Mouse (Mus musculus) erythroblast, embryonic 14.5 days (primary cell): ENCODE measurements around the gene Cyp2j6. TPM values are rescaled to one million over a fixed set of nuclear protein-coding genes. Genes with fewer than 3 reads are reported as not detected.

Source experiments
- H3K27me3 ChIP-seq: 2 replicates; pipeline ENCODE4 v1.6.1; 2012; ENCODE audit warnings: inconsistent platforms; ENCODE audit not compliant: control insufficient read depth
- H3K36me3 ChIP-seq: 2 replicates; pipeline ENCODE4 v1.6.1; 2012; ENCODE audit warnings: mild to moderate bottlenecking, inconsistent platforms; ENCODE audit not compliant: control insufficient read depth
- H3K4me1 ChIP-seq: 2 replicates; pipeline ENCODE4 v1.6.1; 2012; ENCODE audit warnings: inconsistent platforms; ENCODE audit not compliant: control insufficient read depth
- H3K4me3 ChIP-seq: replicated peaks from 2 replicates; pipeline ENCODE3; 2012; ENCODE audit warnings: moderate library complexity, mild to moderate bottlenecking, inconsistent platforms
- H3K9me3 ChIP-seq: 2 replicates; pipeline ENCODE4 v1.6.1; 2012; ENCODE audit warnings: low read length, inconsistent platforms, mixed read lengths; ENCODE audit not compliant: control insufficient read depth
- GATA1 ChIP-seq: IDR thresholded peaks from 2 replicates; pipeline ENCODE4 v1.6.1; 2012; ENCODE audit warnings: low read length, inconsistent platforms, mixed read lengths
- TAL1 ChIP-seq: IDR thresholded peaks from 3 replicates; pipeline ENCODE4 v1.6.1; 2012; ENCODE audit warnings: low read length, inconsistent platforms, mixed read lengths
- polyA plus RNA-seq: library from polyadenylated mRNA; stranded (reverse); fragments of >175 nt; gene quantifications from 2 replicates; pipeline ENCODE4 v1.2.3, GENCODE M21; 2012

The Cyp2j6 gene
- polyA plus RNA-seq, 1 experiment = not detected

GRCm38 (mm10) chr4:96559781-96560180, 6.3 kb upstream of the Cyp2j6 start:
- Histone ChIP-seq H3K4me1 (no peaks in the 10 kb centered on the region), H3K27me3 (no peaks in the 10 kb centered on the region), H3K36me3 (no peaks in the 10 kb centered on the region), H3K4me3 (no peak overlapping the region), H3K9me3 (no peaks in the 10 kb centered on the region)
- TF ChIP-seq TAL1 (no peak), GATA1 (no peak)

GRCm38 (mm10) chr4:96551619-96552018, 1.8 kb downstream of the Cyp2j6 start:
- Histone ChIP-seq H3K27me3 (no peaks in the 10 kb centered on the region), H3K9me3 (no peaks in the 10 kb centered on the region), H3K36me3 (no peaks in the 10 kb centered on the region), H3K4me1 (no peaks in the 10 kb centered on the region), H3K4me3 (no peak overlapping the region)
- TF ChIP-seq TAL1 (no peak), GATA1 (no peak)

DNA sequence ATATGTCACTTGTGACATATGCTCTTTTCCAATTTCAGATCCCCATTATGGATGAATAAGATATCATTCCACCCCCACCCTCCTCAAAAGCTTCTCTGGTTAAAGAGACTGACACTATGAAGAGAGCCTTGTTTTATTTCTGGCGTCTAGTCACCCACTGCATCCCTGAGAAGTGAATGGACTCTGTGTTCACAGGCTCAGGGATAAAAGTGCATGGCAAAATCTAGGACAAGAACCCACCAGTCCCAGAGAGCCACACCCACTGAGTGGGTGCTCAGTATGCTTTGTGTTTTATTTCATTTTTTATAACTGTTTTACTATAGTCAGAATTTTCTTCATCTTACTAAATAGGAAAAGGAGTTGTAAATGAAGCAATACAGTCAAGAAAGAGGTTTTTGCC, 7.5 kb downstream of the Cyp2j6 start:
- Histone ChIP-seq H3K4me3 (no peak overlapping the region), H3K27me3 (no peaks in the 10 kb centered on the region)
- no peak for TF ChIP-seq TAL1
- no peak for TF ChIP-seq GATA1

DNA sequence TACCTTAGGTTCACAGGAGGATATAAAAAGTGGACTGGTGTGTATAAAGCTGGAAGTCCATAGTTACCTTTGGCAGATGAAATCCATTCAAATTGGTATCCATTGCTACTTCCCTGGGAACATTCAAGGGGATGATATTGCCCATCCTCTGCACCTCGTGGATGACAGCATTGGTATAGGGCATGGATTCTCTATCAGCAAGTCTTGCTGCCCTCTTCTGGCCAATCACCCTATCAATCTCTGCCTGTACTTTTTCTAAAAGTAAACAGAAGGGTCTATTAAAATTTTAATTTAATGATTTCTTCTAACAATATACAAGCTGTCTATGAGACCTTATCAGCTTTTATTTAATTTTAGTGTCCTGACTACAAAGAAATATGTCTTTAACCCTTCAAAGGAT, 27.7 kb downstream of the Cyp2j6 start:
- Histone ChIP-seq H3K4me3 (no peak overlapping the region), H3K4me1 (no peaks in the 10 kb centered on the region), H3K27me3 (no peaks in the 10 kb centered on the region), H3K9me3 (no peaks in the 10 kb centered on the region), H3K36me3 (no peaks in the 10 kb centered on the region)
- TF ChIP-seq TAL1 (no peak), GATA1 (no peak)

More for the DNA sequence above, 7.5 kb downstream of the Cyp2j6 start:
- H3K36me3 ChIP-seq = no peaks in the 10 kb centered on the region
- no peaks in the 10 kb centered on the region for H3K9me3 ChIP-seq
- H3K4me1 ChIP-seq = no peaks in the 10 kb centered on the region

DNA sequence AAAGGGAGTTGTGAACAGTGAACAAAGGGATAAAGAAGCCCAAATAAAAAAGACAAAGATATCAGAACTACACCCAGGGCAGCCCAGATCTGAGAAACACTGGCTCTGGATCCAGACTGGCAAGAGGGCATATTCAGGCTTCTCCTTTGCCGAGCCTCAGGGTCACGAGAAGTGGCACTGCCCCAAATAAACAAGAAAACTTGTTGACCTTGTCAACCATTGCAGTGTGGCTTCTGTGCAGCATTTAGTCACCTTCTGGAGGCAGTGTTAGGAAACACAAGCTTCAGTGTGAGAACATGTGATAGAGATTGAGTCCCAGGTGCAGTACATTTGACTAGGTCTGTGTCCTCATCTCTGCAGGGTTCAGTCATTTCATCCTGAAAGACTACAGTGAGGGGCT, 31.2 kb downstream of the Cyp2j6 start:
- Histone ChIP-seq H3K9me3 (no peaks in the 10 kb centered on the region), H3K27me3 (no peaks in the 10 kb centered on the region), H3K36me3 (no peaks in the 10 kb centered on the region), H3K4me3 (no peak overlapping the region), H3K4me1 (no peaks in the 10 kb centered on the region)
- TF ChIP-seq TAL1 = no peak
- TF ChIP-seq GATA1 = no peak

DNA sequence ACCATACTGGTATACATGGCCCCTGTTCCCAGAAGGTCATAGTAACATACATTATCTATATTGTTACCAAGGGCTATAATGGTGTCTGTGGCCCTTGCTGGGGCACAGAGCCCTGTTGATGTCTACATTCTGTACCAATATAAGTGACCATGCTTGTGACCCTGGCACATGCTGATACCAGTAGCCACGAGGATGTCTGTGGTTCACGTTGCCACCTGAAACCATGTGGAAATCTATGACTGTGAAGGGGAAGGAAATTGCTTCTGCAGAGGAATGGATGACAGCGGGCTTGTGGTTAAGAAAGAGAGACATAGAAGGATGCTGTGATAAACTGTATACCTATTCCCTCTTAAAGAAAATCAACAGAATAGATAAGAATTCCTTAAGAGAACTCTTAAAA, 43.4 kb downstream of the Cyp2j6 start:
- H3K4me3 ChIP-seq = no peak overlapping the region
- no peaks in the 10 kb centered on the region for H3K36me3 ChIP-seq
- H3K9me3 ChIP-seq = no peaks in the 10 kb centered on the region
- TF ChIP-seq GATA1 (no peak), TAL1 (no peak)
- no peaks in the 10 kb centered on the region for H3K27me3 ChIP-seq
- H3K4me1 ChIP-seq = no peaks in the 10 kb centered on the region

DNA sequence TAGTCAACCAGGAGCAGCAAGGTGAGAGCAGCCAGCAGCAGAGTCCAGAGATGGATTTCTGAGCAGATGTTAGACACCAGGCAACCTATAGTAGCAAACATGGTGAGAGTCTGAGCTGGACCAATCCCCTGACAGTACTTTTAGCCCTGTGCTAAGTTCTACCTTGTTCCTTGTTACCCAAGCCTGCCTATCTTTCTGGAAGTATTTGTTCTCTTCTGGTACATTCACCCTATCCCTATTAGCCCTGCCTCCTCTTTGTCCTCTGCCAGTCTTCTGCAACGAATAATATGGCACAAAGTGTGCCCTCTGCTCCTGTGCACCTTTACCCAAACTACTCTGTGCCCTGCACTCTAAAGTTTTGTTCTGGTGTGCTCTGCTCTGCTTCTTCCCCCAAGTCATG, 46.2 kb downstream of the Cyp2j6 start, which contains the start of gene Cyp2j8:
Cyp2j8 (minus strand) TSS at position 101 of the 400 bp plus-strand sequence.
- Histone ChIP-seq H3K4me3 (no peak within 1 kb of the TSS), H3K36me3 (no peaks in the 10 kb centered on the region), H3K27me3 (no peaks in the 10 kb centered on the region), H3K4me1 (no peaks in the 10 kb centered on the region), H3K9me3 (no peaks in the 10 kb centered on the region)
- TF ChIP-seq TAL1 = no peak

Other genes with a start within 250 kb of the Cyp2j6 start
- not detected in 2 replicates for gene Cyp2j11, start 205.0 kb downstream of the Cyp2j6 start, polyA plus RNA-seq
- not detected in 2 replicates for gene Cyp2j8, start 46.3 kb downstream of the Cyp2j6 start, polyA plus RNA-seq
- gene Cyp2j9, start 37.9 kb upstream of the Cyp2j6 start, polyA plus RNA-seq = not detected in 2 replicates
- not detected in 2 replicates for gene Cyp2j5, start 110.5 kb upstream of the Cyp2j6 start, polyA plus RNA-seq
- not detected in 2 replicates for gene Gm12695, start 231.5 kb upstream of the Cyp2j6 start, polyA plus RNA-seq